Mouse (Mus musculus): ENCODE measurements at regions not wholly inside any gene's neighbourhood (a gene's known extent, or its start where the extent isn't known, plus 50 kb on each side); places are given as distances from the start of the nearest gene placed in this dataset.

- TF ChIP-seq CTCF (IDR thresholded peaks at IDR 0.05; ENCODE audit: insufficient read depth, low read length), result no peak
- no peak for TF ChIP-seq POLR2A (IDR thresholded peaks at IDR 0.05; ENCODE audit: borderline replicate concordance, extremely low read depth, low read depth, low read length)
These were observed 50.9 kb upstream of the Atp12a start for GRCm38 (mm10) chr14:56313969-56314368.

Data from lung, adult 2 months (tissue).